In genomic region chr12:91683096-91683495, GRCm38 (mm10) we compare ENCODE assay signal across 10 mouse cellular contexts.
DNase-seq lines count a peak whose midpoint lies in the region; ATAC-seq and TF ChIP-seq lines count a peak whose summit lies in the region.
"Had no signal": no experiment of that assay in that cellular context is flagged by ENCODE, and none has a peak within 500 bp of the region (broad histone marks: within the 10 kb centered on the region; RNA-seq: fewer than 3 reads in every experiment).

No protein-coding gene starts in this region.

- peak overlapping the region; percentile 43 for H3K4me3 ChIP-seq in heart, embryonic 10.5 days
- H3K4me3 ChIP-seq in megakaryocyte, embryonic 14.5 days (replicated peaks), result peak overlapping the region; percentile 19
- H3K4me3 ChIP-seq in intestine, embryonic 15.5 days (replicated peaks), result no peak overlapping the region
- no peak overlapping the region for H3K4me3 ChIP-seq in gastrocnemius, adult 2 months
- H3K4me3 ChIP-seq: kidney, embryonic 15.5 days had no signal

- intact Hi-C loops in heart, postnatal 14 days (cut with DNase I), result no loop called here
- intact Hi-C loops in gastrocnemius, adult 2 months (cut with DNase I), result no loop called here

- WGBS in heart, embryonic 10.5 days, result 66% methylated on average over 3 of the region's 3 CpGs
- WGBS in intestine, embryonic 15.5 days, result 74% methylated on average over 3 of the region's 3 CpGs

- no peak for TF ChIP-seq CTCF in gastrocnemius, adult 2 months (IDR thresholded peaks at IDR 0.05)

- no peaks in the 10 kb centered on the region for H3K9me3 ChIP-seq in heart, embryonic 10.5 days
- peaks cover 4% of the 10 kb centered on the region; the same call in 1 of the 2 replicates for H3K9me3 ChIP-seq in megakaryocyte, embryonic 14.5 days
- H3K9me3 ChIP-seq in intestine, embryonic 15.5 days, result no peaks in the 10 kb centered on the region
- H3K9me3 ChIP-seq: kidney, embryonic 15.5 days had no signal

- H3K36me3 ChIP-seq in heart, embryonic 10.5 days, result no peaks in the 10 kb centered on the region
- H3K36me3 ChIP-seq in megakaryocyte, embryonic 14.5 days (replicated peaks; ENCODE audit: low read length), result peaks cover 98% of the 10 kb centered on the region
- no peaks in the 10 kb centered on the region for H3K36me3 ChIP-seq in intestine, embryonic 15.5 days
- H3K36me3 ChIP-seq: kidney, embryonic 15.5 days had no signal

- H3K9ac ChIP-seq in intestine, embryonic 15.5 days, result no peak overlapping the region
- H3K9ac ChIP-seq: kidney, embryonic 15.5 days had no signal

- ATAC-seq in megakaryocyte, adult 5-6 weeks (ENCODE audit: poor library complexity, severe bottlenecking), result no peak
- ATAC-seq in intestine, embryonic 15.5 days, result no peak
- ATAC-seq in erythroid progenitor cell, adult 5-6 weeks (replicated peaks; ENCODE audit: low FRiP score, poor library complexity, severe bottlenecking), result no peak

- H3K27me3 ChIP-seq in heart, embryonic 10.5 days (ENCODE audit: insufficient read depth, poor library complexity, severe bottlenecking), result peaks cover 6% of the 10 kb centered on the region; the same call in 1 of the 2 replicates
- no peaks in the 10 kb centered on the region for H3K27me3 ChIP-seq in megakaryocyte, embryonic 14.5 days (replicated peaks)
- no peaks in the 10 kb centered on the region for H3K27me3 ChIP-seq in intestine, embryonic 15.5 days (replicated peaks)
- H3K27me3 ChIP-seq: kidney, embryonic 15.5 days had no signal

- H3K4me2 ChIP-seq in intestine, embryonic 15.5 days (replicated peaks), result 0 out of 2 replicates have a peak overlapping the region, but pooled peaks have one; percentile 60

- H3K27ac ChIP-seq in heart, embryonic 10.5 days, result no peak overlapping the region
- H3K27ac ChIP-seq in intestine, embryonic 15.5 days, result no peak overlapping the region
- no peak overlapping the region; the same call in 1 of the 2 replicates for H3K27ac ChIP-seq in gastrocnemius, adult 2 months
- H3K27ac ChIP-seq: kidney, embryonic 15.5 days had no signal

- peaks cover 43% of the 10 kb centered on the region for H3K4me1 ChIP-seq in heart, embryonic 10.5 days
- peaks cover 55% of the 10 kb centered on the region for H3K4me1 ChIP-seq in megakaryocyte, embryonic 14.5 days
- H3K4me1 ChIP-seq in intestine, embryonic 15.5 days (replicated peaks), result peaks cover 30% of the 10 kb centered on the region

- DNase-seq in heart, embryonic 10.5 days (ENCODE audit: low spot score), result no peak
- no peak for DNase-seq in heart, postnatal 14 days
- no peak for DNase-seq in gastrocnemius, adult 2 months
- no peak for DNase-seq in spleen, postnatal 36 days (ENCODE audit: low spot score in 2 of 2)
- DNase-seq: lung, postnatal 36 days had no signal

Comparison
In these comparisons a context has a peak if more than half of its experiments do, and no peak if none do; other contexts are left out.
1. H3K4me3 ChIP-seq: peak in heart, embryonic 10.5 days (single experiment) and megakaryocyte, embryonic 14.5 days (single experiment); none in intestine, embryonic 15.5 days (single experiment) and gastrocnemius, adult 2 months (single experiment).